Mouse (Mus musculus): Measurements from ENCODE around the gene Nrip2.

The Nrip2 gene

DNA sequence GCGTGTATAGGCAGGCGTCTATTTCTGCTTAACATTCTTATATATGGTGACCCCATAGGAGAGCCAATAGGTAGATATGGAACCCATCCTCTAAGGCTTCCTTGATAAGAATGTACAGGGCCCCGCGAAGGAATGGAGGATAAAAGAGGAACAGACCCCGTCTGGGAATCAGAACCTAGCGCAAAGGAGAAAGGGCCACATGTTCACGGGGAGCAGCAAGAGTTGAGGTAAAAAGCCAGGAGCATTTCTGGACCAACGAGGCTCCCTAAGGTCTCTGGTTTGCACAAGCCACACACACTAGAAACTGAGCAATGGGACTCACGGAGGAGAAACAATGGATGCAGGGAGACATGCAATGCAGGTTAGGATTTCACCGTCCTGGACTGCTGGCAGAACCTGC lies 38.2 kb downstream of the Nrip2 start:
- DNase-seq (ENCODE audit: low read depth, low spot score) = no peak

DNA sequence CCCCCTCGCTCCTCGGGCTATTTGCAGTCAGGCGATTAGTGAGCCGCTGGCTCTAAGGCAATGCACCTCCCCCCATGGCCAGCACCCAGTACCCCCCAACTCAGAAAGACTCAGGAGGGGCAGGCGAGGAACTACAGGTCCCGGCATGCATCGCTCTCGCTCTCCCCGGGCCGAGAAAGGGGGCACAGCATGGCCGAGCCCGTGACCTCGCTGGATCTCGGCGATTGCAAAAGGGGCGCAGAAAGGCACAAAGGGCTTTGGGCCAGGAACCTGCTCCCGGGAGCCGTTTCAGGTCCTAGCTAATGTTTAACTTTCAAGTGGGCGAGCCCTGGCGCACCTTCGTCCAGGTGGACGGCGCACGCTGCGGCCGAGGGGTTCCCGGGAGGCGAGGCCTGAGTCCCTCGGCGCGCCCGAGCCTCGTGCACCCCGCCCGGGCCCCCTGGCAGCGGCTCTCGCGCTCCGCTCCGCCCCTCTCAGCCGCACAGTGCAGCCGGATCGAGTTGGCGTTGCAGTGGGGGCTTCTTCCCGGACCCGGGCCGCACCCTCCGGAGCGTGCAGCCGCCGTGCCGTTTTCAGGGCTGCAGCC lies 38.7 kb downstream of the Nrip2 start:
- DNase-seq (ENCODE audit: low read depth, low spot score) = peak; percentile 19

DNA sequence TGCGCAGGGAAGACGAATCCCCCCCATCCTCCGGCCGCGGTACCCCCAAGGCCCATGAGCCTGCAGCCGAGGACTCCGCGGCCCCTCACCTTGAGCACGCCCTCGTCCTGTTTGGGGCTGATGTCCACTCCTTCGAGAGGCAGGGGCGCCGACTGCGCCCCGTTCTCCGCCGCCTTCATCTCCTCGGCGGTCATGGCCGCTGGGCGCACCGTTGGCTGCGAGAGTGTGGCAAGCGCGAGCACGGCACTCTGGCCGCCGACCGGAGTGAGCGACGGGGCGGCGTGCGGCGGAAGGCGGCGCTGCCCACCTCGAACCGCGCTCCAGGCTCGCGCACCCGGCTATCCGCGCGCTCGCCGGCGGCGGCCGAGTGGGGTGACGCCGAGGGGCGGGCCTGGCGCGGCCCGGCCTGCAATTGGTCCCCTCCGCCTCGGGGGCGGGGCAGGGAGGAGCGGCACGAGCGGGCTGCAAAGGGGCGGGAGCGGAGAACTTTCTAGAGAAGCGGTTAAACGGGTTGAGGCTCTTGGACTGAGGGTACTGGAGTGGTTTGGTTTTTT lies 39.3 kb downstream of the Nrip2 start, which contains the start of gene Fkbp4:
Fkbp4 (minus strand) TSS at position 361 of the 554 bp plus-strand sequence.
- DNase-seq (ENCODE audit: low read depth, low spot score) = peak; percentile 87

DNA sequence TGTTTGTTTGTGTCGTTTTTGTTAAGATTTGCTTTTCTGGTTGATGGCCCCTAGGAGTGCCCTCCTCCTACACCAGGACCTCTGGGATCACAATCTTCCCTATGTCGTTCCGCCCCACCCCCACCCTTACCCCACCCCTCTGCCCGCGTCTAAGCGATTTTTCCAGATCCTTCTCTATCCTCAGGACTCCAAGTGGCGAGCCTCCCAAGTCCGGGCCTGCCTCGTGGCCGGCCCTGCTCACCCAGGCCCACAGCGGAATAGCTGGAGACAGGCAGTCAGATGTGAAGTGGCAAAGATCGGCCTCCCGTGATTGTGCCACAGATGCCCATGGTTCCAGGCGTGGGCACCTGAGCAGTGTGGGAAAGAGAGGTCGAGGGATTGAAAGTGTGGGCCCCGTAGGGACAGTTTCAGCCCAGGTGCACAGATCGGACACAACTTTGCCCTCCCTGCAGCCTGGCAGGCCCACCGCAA lies 39.8 kb downstream of the Nrip2 start:
- DNase-seq (ENCODE audit: low read depth, low spot score) = no peak

DNA sequence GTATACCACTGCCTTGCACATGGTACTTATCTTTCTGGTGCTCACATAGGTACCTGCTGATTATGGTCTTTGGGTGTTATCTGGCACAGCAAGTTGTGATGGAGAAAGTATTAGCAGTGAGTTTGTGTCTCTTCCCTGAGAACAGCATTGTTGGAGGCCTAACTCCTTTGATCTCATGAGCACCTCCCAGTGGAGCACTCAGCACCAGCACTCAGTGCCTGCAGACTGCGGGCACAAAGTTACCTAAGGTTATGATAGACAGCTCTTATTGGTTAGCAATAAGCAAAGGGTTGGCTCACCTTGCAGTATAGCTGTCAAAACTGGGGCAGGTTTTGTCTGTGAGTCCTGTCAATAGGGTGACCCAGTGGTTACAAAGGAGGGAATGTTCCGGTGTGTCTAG lies 41.1 kb downstream of the Nrip2 start:
- no peak for DNase-seq (ENCODE audit: low read depth, low spot score)

DNA sequence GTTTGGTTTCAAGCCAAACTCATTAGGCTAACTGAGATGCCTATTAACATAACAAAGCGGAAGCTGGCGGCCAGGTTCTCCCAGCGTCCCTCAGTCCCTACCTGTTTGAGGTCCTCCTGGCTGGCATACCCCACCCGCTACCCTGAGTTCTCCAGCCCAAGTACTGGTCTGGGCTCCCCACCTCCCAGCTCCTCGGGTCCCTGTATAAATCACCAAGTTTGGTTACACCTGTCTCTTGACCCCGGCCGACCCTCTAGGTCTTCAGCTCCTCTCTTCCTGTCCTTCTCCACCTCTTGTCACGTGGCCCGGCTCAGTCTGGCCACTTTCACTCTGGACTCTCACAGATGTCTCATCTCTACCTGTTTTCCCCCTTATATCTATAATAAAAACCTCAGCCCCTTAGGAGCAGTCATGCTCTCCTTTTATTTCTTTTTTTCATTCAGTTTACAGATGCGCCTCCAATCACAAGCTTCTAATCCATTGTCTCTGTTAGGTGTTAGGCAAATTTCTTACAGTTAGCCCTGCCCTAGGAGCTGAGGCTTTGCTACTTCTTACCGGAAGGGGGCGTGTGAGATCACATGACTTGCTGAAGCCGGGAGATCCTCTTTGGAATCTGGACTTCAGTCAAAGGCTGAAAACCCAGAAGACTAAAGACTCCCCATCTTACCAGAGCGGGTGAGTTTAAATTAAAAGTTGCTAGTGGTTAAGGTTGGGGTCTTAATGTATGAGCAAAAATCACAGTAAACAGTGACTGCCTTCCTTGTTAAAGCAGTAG lies 46.9 kb downstream of the Nrip2 start:
- DNase-seq (ENCODE audit: low read depth, low spot score) = no peak

DNA sequence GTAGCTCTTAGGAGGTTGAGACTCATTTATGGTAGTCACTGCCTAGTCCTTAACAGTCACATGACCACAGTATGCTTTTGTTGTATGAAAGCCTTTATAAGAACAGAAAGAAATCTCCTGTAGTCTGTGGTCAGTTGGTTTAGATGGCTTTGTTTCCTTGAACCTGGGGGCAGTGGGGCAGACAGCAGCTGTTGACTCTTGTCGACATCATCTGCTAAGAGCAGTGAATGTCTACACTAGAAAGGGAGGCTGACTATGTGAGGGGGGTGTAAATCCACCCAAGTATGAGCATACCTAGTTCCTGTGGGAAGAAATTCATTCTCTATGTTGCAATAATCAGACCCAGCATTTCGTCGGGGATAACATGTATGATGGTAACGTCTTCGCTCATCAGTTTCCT lies 48.0 kb downstream of the Nrip2 start:
- DNase-seq (ENCODE audit: low read depth, low spot score) = no peak

DNA sequence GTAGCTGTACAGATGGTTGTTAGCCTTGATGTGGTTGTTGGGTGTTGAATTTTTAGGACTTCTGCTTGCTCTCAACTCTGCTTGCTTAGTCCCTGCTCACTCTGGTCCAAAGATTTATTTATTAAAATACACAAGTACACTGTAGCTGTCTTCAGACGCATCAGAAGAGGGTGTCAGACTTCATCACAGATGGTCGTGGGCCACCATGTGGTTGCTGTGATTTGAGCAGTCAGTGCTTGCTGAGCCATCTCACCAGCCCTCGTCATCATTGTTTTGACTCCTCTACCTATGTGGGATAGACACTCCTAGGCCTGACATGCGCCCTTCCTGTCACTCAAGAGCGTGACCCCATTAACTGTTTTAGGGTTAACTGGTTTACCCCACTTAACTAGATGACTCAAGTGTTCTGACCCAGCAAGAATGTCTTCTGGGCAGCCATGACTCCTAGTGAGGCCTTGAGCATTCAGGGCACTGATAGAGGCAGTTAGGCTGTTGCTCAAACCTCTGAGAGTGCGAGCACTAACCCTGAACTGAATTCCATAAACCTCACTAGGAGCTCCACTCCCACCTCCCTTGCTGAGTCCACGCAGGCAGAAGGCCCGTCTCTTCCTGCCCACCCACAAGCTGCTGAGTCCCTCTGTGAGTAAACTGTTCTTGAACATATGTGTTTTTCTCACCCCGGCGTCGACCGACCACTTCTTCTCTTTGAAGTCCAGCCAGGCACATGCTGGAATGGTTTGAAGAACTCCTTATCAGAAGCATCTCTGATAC lies 56.9 kb downstream of the Nrip2 start:
- no peak for DNase-seq (ENCODE audit: low read depth, low spot score)

DNA sequence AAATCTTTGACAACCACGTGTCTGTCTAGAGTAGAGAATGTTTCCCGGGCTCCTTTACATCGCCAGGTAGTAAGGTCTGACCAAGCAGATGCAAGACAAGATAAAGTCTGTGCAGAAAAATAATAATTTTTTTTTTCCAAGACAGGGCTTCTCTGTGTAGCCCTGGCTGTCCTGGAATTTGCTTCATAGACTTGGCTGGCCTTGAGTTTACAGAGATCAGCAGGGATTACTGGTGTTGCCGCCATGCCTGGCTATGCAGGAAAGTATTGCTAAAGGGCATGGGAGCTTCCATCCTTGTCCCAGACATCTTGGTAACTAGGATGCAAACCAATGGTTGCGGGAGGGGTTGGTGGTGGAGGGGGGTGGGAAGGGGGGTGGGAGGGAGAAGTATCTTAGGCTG lies 58.1 kb downstream of the Nrip2 start:
- DNase-seq (ENCODE audit: low read depth, low spot score) = no peak

DNA sequence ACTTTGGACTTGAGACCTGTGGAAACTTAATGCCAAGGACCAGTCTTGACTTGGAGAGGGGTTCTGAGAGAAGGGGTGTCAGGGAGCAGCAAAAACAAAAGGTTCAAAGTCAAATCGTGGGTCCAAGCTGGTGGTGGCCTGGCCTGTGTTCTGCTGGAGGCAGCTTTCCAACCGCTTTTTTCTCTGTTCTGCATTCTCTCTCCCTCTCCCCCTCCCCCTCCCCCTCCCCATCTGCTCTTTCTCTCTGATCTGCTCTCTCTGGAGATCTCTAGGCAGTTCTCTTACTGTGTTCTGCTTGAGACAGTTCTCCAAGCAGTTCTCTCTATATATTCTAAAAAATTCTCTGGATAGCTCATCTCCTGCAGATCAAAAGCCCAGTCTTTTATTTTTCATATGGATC lies 61.2 kb downstream of the Nrip2 start:
- DNase-seq (ENCODE audit: low read depth, low spot score) = no peak

DNA sequence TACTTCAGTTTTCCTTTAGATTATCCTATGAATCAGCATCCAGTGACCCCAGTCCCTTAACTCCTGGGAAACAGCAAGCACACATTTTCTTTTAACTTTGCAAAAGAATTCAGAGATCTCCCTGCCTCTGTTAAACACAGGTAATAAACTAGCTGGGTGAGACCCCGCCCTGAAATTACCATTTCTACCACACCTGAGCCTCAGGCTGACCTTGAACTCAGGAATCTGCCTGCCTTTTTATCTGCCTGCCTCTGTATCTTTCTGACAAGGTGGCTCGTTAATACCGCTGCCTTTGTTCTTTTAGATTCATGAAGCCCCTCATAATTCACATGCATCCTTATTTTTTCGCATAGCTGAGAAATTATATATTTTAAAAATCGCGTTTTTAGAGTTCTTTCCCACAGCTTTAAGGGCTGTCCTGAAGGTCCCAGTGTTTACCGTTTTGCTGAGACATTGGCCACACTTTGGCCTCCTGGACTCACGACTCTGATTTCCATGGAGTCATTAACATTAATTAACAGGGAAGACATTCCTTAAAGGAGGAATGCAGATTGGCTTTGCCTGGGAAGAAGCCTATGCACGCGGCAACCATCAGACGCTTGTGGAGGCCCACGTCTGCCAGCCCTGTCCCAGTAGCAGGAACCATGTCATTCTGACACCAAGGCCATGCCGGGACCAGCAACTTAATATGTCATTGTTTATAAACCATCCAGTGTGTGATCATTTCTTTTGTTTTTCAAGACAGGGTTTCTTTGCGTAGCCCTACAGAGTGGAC lies 61.8 kb downstream of the Nrip2 start:
- DNase-seq (ENCODE audit: low read depth, low spot score) = no peak

DNA sequence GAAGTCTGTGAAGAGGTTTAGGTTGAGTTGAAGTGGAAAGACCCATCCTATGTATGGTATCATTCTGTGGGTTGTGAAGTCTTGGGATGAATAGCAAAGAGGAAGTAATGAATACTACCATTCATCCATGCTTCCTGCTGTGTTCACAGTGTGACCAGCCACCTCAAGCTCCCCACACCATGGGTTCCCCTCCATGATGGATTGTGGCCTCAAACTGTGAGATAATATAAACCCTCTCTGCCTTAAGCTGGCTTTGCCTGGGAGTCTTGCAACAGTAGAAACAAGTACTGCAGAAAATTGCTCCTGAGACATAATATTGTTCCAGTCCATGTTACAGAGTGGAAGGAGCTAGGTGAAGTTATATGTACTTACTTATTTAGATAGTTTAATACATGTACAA lies 62.5 kb downstream of the Nrip2 start:
- DNase-seq (ENCODE audit: low read depth, low spot score) = no peak

DNA sequence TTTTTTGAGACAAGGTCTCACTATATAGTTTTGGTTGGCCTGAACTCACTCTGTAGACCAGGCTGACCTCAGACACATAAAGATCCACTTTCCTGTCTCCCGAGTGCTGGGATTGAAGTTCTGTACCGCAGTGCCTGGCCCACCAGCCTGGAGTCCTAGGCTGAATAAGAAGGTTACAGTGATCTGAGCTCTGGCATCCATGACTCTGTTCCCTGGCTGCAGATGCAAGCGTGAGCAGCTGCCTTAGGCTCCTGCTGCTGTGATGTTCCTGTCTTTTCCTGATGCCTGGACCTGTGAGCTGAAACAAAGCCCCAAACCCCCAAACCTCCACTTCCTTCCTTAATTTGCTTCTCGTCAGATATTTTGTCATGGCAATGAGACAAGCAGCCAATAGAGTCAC lies 65.9 kb downstream of the Nrip2 start:
- DNase-seq (ENCODE audit: low read depth, low spot score) = no peak
